Mouse (Mus musculus) R1 (cell line): Measurements from ENCODE around the gene Phactr3.

Experiments
- DNase-seq: peaks from one replicate; pipeline ENCODE4 v3.0.0-alpha.2; 2018; ENCODE audit warnings: low read depth, low spot score

Gene Phactr3

GRCm38 (mm10) chr2:178193445-178193844 lies 74.7 kb downstream of the Phactr3 start:
- no peak for DNase-seq

- no peak for DNase-seq
These were observed 76.1 kb downstream of the Phactr3 start for GRCm38 (mm10) chr2:178194908-178195307.

GRCm38 (mm10) chr2:178196038-178196437 lies 77.3 kb downstream of the Phactr3 start:
- DNase-seq, result peak; percentile 10

GRCm38 (mm10) chr2:178197542-178197941 lies 78.8 kb downstream of the Phactr3 start:
- DNase-seq, result no peak

GRCm38 (mm10) chr2:178204455-178204854 lies 85.7 kb downstream of the Phactr3 start:
- no peak for DNase-seq

- no peak for DNase-seq
These were observed 89.4 kb downstream of the Phactr3 start for GRCm38 (mm10) chr2:178208186-178208600.

GRCm38 (mm10) chr2:178213826-178214225 lies 95.1 kb downstream of the Phactr3 start:
- no peak for DNase-seq

GRCm38 (mm10) chr2:178214531-178214930 lies 95.8 kb downstream of the Phactr3 start:
- no peak for DNase-seq

- DNase-seq, result no peak
These were observed 99.7 kb downstream of the Phactr3 start for GRCm38 (mm10) chr2:178218461-178218860.

- no peak for DNase-seq
These were observed 100.8 kb downstream of the Phactr3 start for GRCm38 (mm10) chr2:178219454-178220147.

GRCm38 (mm10) chr2:178220148-178220717 lies 101.5 kb downstream of the Phactr3 start:
- no peak for DNase-seq

GRCm38 (mm10) chr2:178221003-178221402 lies 102.2 kb downstream of the Phactr3 start:
- DNase-seq, result no peak

GRCm38 (mm10) chr2:178229231-178229630 lies 110.5 kb downstream of the Phactr3 start:
- no peak for DNase-seq

- peak; percentile 17 for DNase-seq
These were observed 114.7 kb downstream of the Phactr3 start for GRCm38 (mm10) chr2:178233487-178233886.

GRCm38 (mm10) chr2:178237056-178237455 lies 118.3 kb downstream of the Phactr3 start:
- no peak for DNase-seq

- no peak for DNase-seq
These were observed 119.7 kb downstream of the Phactr3 start for GRCm38 (mm10) chr2:178238503-178238902.

- DNase-seq, result peak; percentile 53
These were observed 122.1 kb downstream of the Phactr3 start for GRCm38 (mm10) chr2:178240886-178241285.

GRCm38 (mm10) chr2:178241374-178241773 lies 122.6 kb downstream of the Phactr3 start:
- peak; percentile 3 for DNase-seq

- DNase-seq, result no peak
These were observed 124.2 kb downstream of the Phactr3 start for GRCm38 (mm10) chr2:178242996-178243395.

- DNase-seq, result no peak
These were observed 126.1 kb downstream of the Phactr3 start for GRCm38 (mm10) chr2:178244866-178245265.

GRCm38 (mm10) chr2:178245841-178246240 lies 127.1 kb downstream of the Phactr3 start:
- no peak for DNase-seq

GRCm38 (mm10) chr2:178246767-178247166 lies 128.0 kb downstream of the Phactr3 start:
- peak; percentile 80 for DNase-seq

GRCm38 (mm10) chr2:178247274-178247673 lies 128.5 kb downstream of the Phactr3 start:
- DNase-seq, result peak; percentile 48
